Mouse (Mus musculus): ENCODE results near the gene Nxf3. TPM values are rescaled to one million over a fixed set of nuclear protein-coding genes. Genes with fewer than 3 reads are reported as not detected.
A peak's percentile ranks its signal among the peaks of the same experiment; 100 is the strongest.
"Not testable (repeated sequence)": the region's sequence is repeated elsewhere in the genome, so short reads cannot be mapped to it uniquely, and the experiment has no call there.

Nxf3 gene
- not detected in 2 replicates for polyA plus RNA-seq (2015; fragmentation: Nextera tagmentation; extraction: Ambion mirVana)

DNA sequence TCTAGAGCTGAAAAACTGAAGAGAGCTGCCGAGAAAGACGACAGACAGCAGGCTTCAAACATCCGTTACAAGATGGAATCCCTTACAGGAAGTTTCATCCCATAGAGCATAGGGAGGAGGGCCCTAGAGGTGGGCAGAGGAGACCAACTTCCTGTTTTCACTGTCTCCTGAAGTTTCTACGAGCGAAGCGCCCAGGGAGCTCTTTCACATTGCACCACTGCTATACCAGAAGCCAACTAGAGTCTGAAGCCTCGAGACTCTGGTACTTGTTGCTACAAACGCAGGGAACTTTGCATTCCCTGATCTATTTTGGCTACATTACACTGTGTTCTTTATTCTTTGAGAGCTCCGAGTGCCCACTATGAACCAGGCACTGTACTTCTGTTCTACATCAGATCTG lies at the start of gene Nxf3:
TSS of gene Nxf3 (minus strand) at position 101 of the 400 bp plus-strand sequence.
- 87% methylated on average over 9 of the region's 9 CpGs for WGBS
- H3K27me3 ChIP-seq, result no peaks in the 10 kb centered on the region
- H3K9me3 ChIP-seq, result no peaks in the 10 kb centered on the region
- no peak within 1 kb of the TSS for H3K27ac ChIP-seq
- no peak within 1 kb of the TSS for H3K4me2 ChIP-seq
- H3K4me1 ChIP-seq (replicated peaks), result no peaks in the 10 kb centered on the region
- no peak within 1 kb of the TSS for H3K4me3 ChIP-seq
- no peak for ATAC-seq (ENCODE audit: low FRiP score)
- H3K9ac ChIP-seq, result no peak within 1 kb of the TSS
- H3K36me3 ChIP-seq, result no peaks in the 10 kb centered on the region

- Histone ChIP-seq H3K27me3 (no peaks in the 10 kb centered on the region; the same call in 1 of the 2 replicates), H3K4me2 (no peak overlapping the region), H3K36me3 (no peaks in the 10 kb centered on the region), H3K4me3 (no peak overlapping the region), H3K9ac (no peak overlapping the region), H3K27ac (no peak overlapping the region), H3K4me1 (replicated peaks) (no peaks in the 10 kb centered on the region), H3K9me3 (no peaks in the 10 kb centered on the region)
- WGBS, result 20% methylated on average over 5 of the region's 5 CpGs
- ATAC-seq (ENCODE audit: low FRiP score), result no peak
Measured at GRCm38 (mm10) chrX:136127744-136128064, 42.6 kb upstream of the Nxf3 start.

DNA sequence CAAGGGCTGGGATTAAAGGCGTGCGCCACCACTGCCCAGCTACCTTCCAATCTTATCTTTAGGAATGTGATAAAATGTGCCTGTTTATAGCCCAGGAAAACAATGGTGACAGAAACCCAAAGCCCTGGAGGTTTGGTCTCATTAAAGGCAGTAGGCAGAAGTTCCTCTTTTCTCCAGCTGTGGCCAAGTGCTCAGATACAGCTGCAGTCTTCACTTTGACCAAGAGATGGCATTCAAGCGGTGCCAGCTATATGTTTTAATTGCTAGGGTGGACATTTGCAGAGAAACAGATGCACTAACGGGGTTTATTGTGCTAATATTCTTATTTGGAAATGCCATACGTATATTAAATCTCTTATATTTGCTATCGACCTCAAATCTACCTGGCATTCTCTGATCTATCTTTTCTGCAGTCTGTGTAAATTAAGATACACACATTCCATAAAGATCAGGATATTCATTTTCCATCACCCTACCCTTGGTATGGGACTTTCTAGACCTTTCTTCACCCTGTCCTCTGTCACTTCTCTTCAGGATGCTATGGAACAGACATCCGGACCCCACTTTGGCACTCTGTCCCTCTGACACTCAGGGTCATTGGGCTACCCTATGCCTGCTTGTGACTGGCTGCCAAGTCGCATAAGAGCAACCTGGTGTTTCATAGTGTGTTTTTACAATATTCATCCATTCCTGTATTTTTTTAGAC lies 42.1 kb upstream of the Nxf3 start:
- H3K4me3 ChIP-seq, result no peak overlapping the region
- no peaks in the 10 kb centered on the region for H3K4me1 ChIP-seq (replicated peaks)
- no peak overlapping the region for H3K27ac ChIP-seq
- H3K27me3 ChIP-seq, result no peaks in the 10 kb centered on the region; the same call in 1 of the 2 replicates
- WGBS, result 61% methylated on average over 8 of the region's 8 CpGs
- no peak overlapping the region for H3K4me2 ChIP-seq
- no peak for ATAC-seq (ENCODE audit: low FRiP score)
- H3K36me3 ChIP-seq, result no peaks in the 10 kb centered on the region
- H3K9me3 ChIP-seq, result no peaks in the 10 kb centered on the region
- H3K9ac ChIP-seq, result no peak overlapping the region

- Histone ChIP-seq H3K9ac (peak overlapping the region; percentile 62; the same call in 1 of the 2 replicates), H3K4me2 (peak overlapping the region; percentile 51), H3K36me3 (no peaks in the 10 kb centered on the region), H3K27ac (peak overlapping the region; percentile 91), H3K27me3 (peaks cover 26% of the 10 kb centered on the region), H3K4me3 (peak overlapping the region; percentile 45), H3K4me1 (replicated peaks) (no peaks in the 10 kb centered on the region), H3K9me3 (no peaks in the 10 kb centered on the region)
- 21% methylated on average over 23 of the region's 23 CpGs for WGBS
- peak; percentile 99 for ATAC-seq (ENCODE audit: low FRiP score)
Measured at GRCm38 (mm10) chrX:136115419-136115961, 30.4 kb upstream of the Nxf3 start.

GRCm38 (mm10) chrX:136115015-136115414 lies 30.0 kb upstream of the Nxf3 start:
- H3K4me2 ChIP-seq, result peak overlapping the region; percentile 51
- peak overlapping the region; percentile 45 for H3K4me3 ChIP-seq
- H3K36me3 ChIP-seq, result no peaks in the 10 kb centered on the region
- no peak overlapping the region for H3K27ac ChIP-seq
- no peaks in the 10 kb centered on the region for H3K4me1 ChIP-seq (replicated peaks)
- ATAC-seq (ENCODE audit: low FRiP score), result no peak
- no peaks in the 10 kb centered on the region for H3K9me3 ChIP-seq
- peaks cover 26% of the 10 kb centered on the region for H3K27me3 ChIP-seq
- no peak overlapping the region for H3K9ac ChIP-seq
- WGBS, result 50% methylated on average over 4 of the region's 4 CpGs

- ATAC-seq (ENCODE audit: low FRiP score), result no peak
- H3K27me3 ChIP-seq, result peaks cover 21% of the 10 kb centered on the region
- H3K4me2 ChIP-seq, result no peak overlapping the region
- whole genome bisulfite sequencing, result 39% methylated on average over 6 of the region's 6 CpGs
- H3K27ac ChIP-seq, result no peak overlapping the region
- H3K4me1 ChIP-seq (replicated peaks), result no peaks in the 10 kb centered on the region
- H3K36me3 ChIP-seq, result no peaks in the 10 kb centered on the region
- no peaks in the 10 kb centered on the region for H3K9me3 ChIP-seq
- H3K4me3 ChIP-seq, result no peak overlapping the region
- H3K9ac ChIP-seq, result no peak overlapping the region
Measured at GRCm38 (mm10) chrX:136107942-136108341, 22.9 kb upstream of the Nxf3 start.

- no peaks in the 10 kb centered on the region for H3K9me3 ChIP-seq
- H3K4me1 ChIP-seq (replicated peaks), result no peaks in the 10 kb centered on the region
- H3K4me2 ChIP-seq, result no peak overlapping the region
- H3K9ac ChIP-seq, result no peak overlapping the region
- peak; percentile 28; the same call in 1 of the 2 replicates for ATAC-seq (ENCODE audit: low FRiP score)
- H3K27ac ChIP-seq, result no peak overlapping the region
- H3K27me3 ChIP-seq, result peaks cover 8% of the 10 kb centered on the region; the same call in 1 of the 2 replicates
- 51% methylated on average over 3 of the region's 3 CpGs for WGBS
- H3K4me3 ChIP-seq, result no peak overlapping the region
- H3K36me3 ChIP-seq, result no peaks in the 10 kb centered on the region
Measured at GRCm38 (mm10) chrX:136104724-136105088, 19.7 kb upstream of the Nxf3 start.

DNA sequence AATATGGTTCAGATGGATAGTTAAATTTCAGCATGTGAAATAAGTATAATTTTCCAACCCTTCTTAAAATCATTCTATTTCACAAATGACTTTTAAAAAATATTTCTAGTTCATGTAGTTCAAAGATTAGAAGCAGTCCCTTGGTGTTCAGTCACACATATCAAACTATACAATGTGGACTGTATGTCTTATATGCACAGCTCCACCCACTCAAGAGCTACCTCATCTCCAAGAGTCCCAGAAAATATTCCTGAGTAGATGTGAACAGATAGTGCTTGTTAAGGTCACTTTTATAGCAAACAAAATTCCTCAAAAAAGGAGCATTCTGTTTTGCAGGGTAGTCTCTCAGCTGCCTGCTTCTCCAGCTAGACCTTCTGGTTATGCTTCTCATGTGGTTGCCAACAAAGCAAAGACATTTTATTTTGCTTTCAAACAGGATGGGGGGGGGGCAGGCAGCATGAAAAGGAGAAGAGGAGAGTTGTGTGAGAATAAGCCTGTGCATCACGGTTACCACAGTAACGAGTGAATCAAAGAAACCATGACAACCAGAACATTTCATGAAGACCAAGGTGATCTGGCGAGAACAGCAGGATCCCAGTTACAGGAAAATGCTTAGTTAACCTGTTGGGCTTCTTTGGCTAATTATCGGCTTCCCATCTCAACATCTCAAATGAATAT lies 19.1 kb upstream of the Nxf3 start:
- ATAC-seq (ENCODE audit: low FRiP score), result 0 out of 2 replicates have a peak, but pooled peaks have one; percentile 72
- H3K4me3 ChIP-seq, result no peak overlapping the region
- no peaks in the 10 kb centered on the region for H3K4me1 ChIP-seq (replicated peaks)
- H3K9me3 ChIP-seq, result no peaks in the 10 kb centered on the region
- no peak overlapping the region for H3K4me2 ChIP-seq
- H3K27ac ChIP-seq, result no peak overlapping the region
- H3K36me3 ChIP-seq, result no peaks in the 10 kb centered on the region
- 56% methylated on average over 4 of the region's 4 CpGs for WGBS
- H3K27me3 ChIP-seq, result peaks cover 4% of the 10 kb centered on the region; the same call in 1 of the 2 replicates
- no peak overlapping the region for H3K9ac ChIP-seq

- Histone ChIP-seq H3K27ac (0 out of 2 replicates have a peak overlapping the region, but pooled peaks have one; percentile 40), H3K4me2 (no peak overlapping the region), H3K36me3 (no peaks in the 10 kb centered on the region), H3K9me3 (no peaks in the 10 kb centered on the region), H3K4me1 (replicated peaks) (no peaks in the 10 kb centered on the region), H3K9ac (no peak overlapping the region), H3K27me3 (0 out of 2 replicates have a peak, but pooled peaks cover 2% of the 10 kb centered on the region), H3K4me3 (no peak overlapping the region)
- 40% methylated on average over 2 of the region's 2 CpGs for WGBS
- ATAC-seq (ENCODE audit: low FRiP score), result no peak
Measured at GRCm38 (mm10) chrX:136094421-136094820, 9.4 kb upstream of the Nxf3 start.

DNA sequence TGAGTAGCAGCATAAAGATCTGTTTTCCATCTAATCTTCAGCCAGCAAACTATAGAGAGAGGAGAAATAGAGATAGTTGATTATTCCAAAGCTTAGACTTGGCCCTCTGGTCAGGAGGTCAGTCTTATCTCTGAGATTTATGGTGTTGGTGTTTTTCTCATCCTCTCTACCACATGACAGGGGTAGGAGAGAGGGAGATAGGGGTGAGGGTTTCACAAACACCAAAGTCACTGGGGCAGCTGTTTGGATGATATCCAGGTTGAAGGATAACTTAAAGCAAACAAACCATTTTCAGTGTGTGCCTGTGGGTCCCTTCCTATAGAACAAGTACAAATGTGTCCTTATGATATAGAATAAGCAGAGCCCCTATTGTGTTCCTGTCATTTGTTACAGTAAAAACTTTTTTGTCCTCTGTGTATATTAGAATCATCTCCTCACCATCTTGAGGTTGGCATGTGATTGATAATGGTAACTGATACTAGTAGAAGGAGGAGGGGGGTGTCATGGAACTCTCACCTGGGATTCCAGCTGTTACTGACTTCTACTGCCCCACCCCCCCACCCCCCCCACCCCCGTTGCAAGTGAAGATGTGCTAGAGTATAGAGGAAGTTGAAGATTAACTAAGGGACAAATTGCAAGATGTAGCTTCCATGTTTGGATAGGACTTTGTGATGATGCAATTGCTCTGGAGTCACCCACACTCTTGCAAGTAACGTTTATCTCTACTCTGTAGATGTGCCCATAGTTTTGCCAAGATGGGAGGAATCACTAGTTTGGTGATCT lies 7.6 kb upstream of the Nxf3 start:
- no peak for ATAC-seq (ENCODE audit: low FRiP score)
- H3K9ac ChIP-seq, result no peak overlapping the region
- H3K4me3 ChIP-seq, result no peak overlapping the region
- H3K27ac ChIP-seq, result no peak overlapping the region
- WGBS, result 37% methylated on average over 2 of the region's 2 CpGs
- H3K36me3 ChIP-seq, result no peaks in the 10 kb centered on the region
- no peaks in the 10 kb centered on the region for H3K4me1 ChIP-seq (replicated peaks)
- no peaks in the 10 kb centered on the region for H3K9me3 ChIP-seq
- H3K4me2 ChIP-seq, result no peak overlapping the region
- H3K27me3 ChIP-seq, result 0 out of 2 replicates have a peak, but pooled peaks cover 2% of the 10 kb centered on the region

- Histone ChIP-seq H3K4me2 (peak within 1 kb of the TSS; percentile 53), H3K27ac (peak within 1 kb of the TSS; percentile 89), H3K9ac (peak within 1 kb of the TSS; percentile 73), H3K4me3 (peak within 1 kb of the TSS; percentile 47)
- H3K4me1 ChIP-seq (replicated peaks); H3K36me3 ChIP-seq; H3K27me3 ChIP-seq; H3K9me3 ChIP-seq: not testable (repeated sequence)
- ATAC-seq (ENCODE audit: low FRiP score), result peak; percentile 98
- WGBS, result 40% methylated on average over 1 of the region's 32 CpGs
Measured at GRCm38 (mm10) chrX:136068020-136068419, 17.0 kb downstream of the Nxf3 start, which contains the start of gene Bex2. TSS of gene Bex2 (minus strand) at chrX:136068236.

Data from hindbrain, embryonic 13.5 days (tissue).